Mouse (Mus musculus): ENCODE measurements around the gene Acsl1.

The Acsl1 gene

DNA sequence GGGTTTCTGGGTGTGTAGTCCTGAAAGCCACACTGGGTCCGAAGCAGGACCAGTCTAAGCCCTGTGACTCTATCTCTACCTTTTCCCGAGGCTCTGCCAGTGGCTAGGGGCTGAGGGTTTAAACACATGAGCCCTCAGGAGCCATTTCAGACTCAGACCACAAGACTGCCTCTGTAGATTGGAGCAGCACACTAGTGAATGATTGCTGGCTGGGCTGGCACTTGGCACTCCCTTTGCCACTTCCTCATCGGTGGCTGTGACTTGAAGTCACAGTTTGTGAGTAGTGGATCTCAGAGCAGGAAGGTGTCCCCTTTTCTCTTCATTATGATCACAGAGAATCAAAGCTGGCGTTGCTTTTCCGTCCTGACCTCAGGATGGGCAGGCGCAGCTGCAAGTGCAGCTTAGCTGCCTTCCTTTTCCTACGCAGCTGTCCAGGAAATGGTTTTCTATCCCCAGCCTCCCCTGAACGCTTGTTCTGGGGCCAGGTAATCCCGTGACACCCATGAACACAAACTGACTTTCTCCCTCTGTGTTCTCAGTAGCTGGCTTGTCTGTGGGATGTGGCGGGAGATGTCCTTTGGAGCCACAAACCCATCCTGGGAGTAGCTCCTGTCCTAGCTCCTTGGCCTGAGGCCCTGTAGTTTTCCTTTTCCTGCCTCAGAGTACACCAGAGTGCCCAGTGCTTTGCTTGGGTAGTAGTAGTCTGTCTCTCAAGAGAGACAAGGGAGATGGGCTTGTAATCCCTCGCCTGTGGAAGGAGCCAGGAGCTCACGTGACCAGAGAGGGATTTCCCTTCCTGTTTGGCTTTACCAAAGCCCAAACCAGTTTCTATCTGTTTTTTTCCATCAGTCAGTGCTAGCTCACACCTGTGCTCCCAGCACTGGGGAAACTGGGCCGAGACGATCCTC lies 37.9 kb downstream of the Acsl1 start:
- DNase-seq = peak; percentile 45

GRCm38 (mm10) chr8:46509474-46509873 lies 38.6 kb downstream of the Acsl1 start:
- DNase-seq = no peak

- DNase-seq = peak; percentile 44
Observed at GRCm38 (mm10) chr8:46511336-46511735, 40.5 kb downstream of the Acsl1 start.

DNA sequence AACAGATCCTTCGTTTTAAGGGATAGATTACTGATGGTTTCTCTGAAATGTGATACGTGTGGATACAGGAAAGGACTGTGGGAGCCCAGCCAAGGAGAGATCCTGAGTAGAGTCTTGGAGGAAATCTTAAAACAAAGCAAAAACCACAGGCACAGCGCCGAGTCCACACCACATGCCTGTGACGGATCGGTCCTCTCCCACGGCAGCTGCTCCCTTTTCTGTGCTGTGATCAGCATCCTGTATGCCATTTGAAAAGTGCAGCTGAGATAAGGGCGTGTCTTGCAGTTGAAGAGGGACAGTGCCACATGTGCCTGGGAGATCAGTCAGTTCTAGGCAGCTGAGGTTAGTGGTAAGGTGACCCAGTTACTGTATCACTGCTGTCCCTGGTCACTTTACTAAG lies 41.7 kb downstream of the Acsl1 start:
- DNase-seq = peak; percentile 55

DNA sequence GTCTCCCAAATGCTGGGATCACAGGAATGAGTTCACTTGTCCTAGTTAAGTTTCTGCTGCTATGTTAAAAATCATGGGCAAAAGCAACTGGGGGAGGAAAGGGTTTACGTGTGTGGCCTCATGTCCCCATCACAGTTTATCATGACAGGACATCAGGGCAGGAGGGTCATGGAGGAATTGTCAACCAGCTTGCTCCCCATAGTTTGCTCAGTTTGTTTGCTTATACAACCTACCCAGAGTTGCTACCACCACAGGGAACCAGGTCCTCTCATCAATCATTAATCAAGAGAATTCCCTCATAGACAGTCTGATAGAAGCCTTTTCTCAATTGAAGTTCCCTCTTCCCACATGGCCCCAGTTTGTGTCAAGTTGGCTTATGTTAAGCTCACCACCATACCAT lies 43.2 kb downstream of the Acsl1 start:
- DNase-seq = no peak

GRCm38 (mm10) chr8:46520667-46521066 lies 49.8 kb downstream of the Acsl1 start:
- no peak for DNase-seq

GRCm38 (mm10) chr8:46526098-46526497 lies 55.3 kb downstream of the Acsl1 start:
- no peak for DNase-seq

- no peak for DNase-seq
Observed at GRCm38 (mm10) chr8:46526821-46527220, 56.0 kb downstream of the Acsl1 start.

DNA sequence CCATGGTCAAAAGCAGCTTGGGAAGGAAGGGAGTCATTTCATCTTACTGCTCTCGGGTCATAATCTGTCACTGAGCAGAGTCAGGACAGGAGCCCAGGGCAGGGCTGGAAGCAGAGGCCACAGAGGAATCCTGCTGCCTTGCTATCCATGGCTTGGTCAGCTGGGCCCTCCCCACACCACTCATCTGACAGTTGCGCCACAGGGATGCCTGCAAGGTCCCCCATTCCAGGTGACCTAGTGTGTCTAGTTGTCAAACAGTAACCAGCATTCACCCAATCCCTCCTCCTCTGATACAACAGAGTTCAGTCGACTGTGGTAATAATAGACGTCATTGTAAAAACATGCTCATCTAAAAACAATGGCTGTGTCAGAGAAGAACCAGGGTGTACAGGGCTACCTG lies 58.7 kb downstream of the Acsl1 start:
- DNase-seq = no peak

GRCm38 (mm10) chr8:46530541-46530940 lies 59.7 kb downstream of the Acsl1 start:
- DNase-seq = no peak

GRCm38 (mm10) chr8:46533926-46534325 lies 63.1 kb downstream of the Acsl1 start:
- DNase-seq = no peak

- no peak for DNase-seq
Observed at GRCm38 (mm10) chr8:46539701-46540100, 68.9 kb downstream of the Acsl1 start.

DNA sequence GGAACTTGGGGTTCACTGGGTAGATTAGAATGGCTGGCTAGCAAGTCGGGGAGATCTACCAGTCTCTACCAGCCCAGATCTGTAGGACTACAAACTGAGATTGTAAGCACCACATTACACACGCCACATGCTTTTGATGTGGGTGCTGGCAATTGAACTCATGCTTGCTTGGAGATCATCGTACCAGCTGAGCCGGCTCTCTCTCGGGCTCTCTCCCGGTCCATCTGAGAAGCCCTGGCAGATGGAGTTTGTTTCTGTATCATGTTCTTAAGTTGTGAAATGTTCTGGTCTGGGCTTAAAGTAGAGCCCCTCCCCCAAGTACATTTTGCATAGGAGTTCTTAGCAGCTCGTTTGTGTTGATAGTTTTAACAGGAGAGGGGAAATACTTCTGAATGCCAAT lies 72.4 kb downstream of the Acsl1 start:
- peak; percentile 44 for DNase-seq

GRCm38 (mm10) chr8:46543662-46544061 lies 72.8 kb downstream of the Acsl1 start:
- no peak for DNase-seq

GRCm38 (mm10) chr8:46545854-46546253 lies 75.0 kb downstream of the Acsl1 start:
- no peak for DNase-seq

GRCm38 (mm10) chr8:46546431-46547176 lies 75.8 kb downstream of the Acsl1 start:
- no peak for DNase-seq

DNA sequence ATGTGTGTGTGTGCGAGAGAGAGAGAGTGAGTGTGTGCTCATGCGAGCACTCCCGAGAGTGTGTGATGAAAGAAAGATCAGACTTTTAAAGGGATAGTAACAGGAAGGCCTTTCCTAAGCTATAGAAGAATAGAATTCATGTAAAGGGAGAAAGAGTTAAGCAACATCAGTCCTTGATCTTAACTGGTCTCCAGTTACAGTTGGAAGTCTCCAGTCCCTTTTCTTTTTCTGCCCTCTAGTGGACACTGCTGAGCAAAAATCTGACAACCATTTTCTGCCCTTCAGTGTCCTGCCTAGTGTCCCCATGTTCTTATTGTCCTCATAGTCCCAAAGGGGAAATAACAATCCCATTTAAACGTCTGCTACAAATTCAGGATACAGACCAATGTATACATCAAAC lies 76.4 kb downstream of the Acsl1 start:
- no peak for DNase-seq

- DNase-seq = no peak
Observed at GRCm38 (mm10) chr8:46550058-46550457, 79.2 kb downstream of the Acsl1 start.

DNA sequence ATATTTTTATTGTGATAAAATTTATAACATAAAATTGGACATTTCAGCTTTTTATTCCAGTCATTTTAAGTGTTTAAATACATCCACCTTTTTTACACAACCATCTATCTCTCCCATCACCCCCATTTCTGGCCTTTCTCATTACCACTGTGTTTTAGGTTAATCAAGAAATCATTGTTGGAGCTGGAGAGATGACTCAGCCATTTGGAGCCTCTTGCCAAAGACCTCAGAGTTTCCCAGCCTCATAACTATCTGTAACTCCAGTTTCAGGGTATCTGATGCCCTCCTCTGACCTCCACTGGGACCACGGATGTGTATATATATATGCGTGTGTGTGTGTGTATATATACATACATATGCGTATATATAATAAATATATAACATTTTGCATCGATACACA lies 80.2 kb downstream of the Acsl1 start:
- no peak for DNase-seq

DNA sequence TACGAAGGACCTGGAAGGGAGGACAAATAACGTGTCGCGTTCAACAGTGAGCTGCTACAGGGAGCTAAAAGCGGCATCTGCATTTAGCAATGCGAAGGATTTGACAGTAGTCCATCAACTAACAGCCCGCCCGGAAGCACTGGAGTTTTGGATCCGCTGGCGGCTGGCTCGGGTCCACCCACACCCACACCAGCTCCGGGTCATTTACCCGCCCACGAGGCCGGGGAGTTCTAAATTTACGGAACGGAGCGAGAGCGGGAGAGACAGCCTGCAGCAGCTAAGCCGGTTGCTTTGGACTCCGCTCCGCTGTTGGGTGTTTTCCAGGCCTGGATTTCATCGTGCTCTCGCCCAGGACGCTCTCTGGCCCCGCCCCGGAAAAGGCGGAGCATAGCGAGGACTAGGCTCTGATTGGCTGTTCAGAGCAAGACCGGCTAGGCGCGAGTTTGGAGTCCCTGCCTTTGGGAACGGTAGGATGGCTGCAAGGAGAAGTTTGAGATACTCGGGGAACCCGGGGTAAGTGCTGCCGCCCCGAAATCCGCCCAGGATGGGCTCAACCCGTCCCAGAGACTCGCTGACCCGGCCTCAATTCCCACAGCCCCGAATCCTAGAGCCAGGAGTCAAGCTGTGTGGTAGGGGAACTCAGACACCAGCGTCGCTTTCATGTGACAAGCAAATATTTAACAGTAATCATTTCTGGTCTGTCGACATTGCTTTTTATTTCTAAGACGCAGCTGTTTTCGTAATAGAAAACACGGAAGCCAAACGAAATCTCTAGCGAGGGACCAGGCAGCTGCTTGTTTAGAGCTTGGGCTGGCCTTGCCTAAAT lies 81.0 kb downstream of the Acsl1 start, which contains the start of gene Cenpu:
Gene Cenpu, plus strand, starts transcription at position 414 of the 826 bp plus-strand sequence.
- DNase-seq = peak; percentile 99

DNA sequence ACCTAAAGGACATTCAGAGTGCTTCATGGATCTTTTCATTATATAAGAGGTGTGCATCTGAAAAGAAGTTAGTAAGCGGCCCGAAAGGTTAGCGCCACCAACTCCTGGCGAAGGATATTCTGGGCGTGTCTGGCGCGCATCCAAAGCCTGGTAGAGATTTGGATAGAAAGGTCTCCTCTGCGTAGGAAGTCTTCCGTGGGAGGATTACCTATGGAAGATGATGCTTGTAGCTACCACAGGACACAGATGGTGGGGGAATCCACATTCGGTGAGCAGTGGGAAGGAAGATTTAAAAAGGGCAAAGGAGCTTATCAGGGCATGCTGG lies 81.6 kb downstream of the Acsl1 start:
- no peak for DNase-seq

GRCm38 (mm10) chr8:46559428-46559827 lies 88.6 kb downstream of the Acsl1 start:
- peak; percentile 71 for DNase-seq

DNA sequence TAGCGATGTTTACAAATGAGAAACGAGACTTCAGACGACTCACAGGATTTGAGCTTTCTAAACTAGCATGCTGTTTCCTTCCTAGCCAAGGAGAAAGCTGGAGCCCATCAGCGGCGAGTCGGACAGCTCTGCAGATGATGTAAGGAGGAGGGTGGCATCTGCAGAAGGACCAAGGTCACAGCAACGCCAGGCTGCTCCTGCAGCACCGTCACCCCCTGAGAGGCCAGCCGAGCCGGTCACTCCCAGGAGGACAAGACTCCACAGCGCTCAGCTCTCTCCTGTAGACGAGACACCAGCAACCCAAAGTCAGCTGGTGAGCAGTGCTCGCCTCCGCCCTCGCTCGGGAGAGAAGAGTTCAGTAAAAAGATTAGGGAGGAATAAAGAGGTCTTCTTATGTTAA lies 91.5 kb downstream of the Acsl1 start:
- DNase-seq = no peak
